Mouse (Mus musculus) liver, embryonic 14.5 days (tissue): ENCODE measurements around the gene Arhgap21. TPM values are rescaled to one million over a fixed set of nuclear protein-coding genes. Genes with fewer than 3 reads are reported as not detected.

ENCODE experiments used
- ATAC-seq: fragments of 200-750 bp; cut with Nextera tagmentation; 2 replicates; pipeline ENCODE4 v1.8.0; 2017; ENCODE audit warnings: moderate number of reproducible peaks, mild to moderate bottlenecking, moderate library complexity; ENCODE audit not compliant: insufficient read depth
- DNase-seq, 3 experiments: peaks; one replicate each; pipeline ENCODE4 v3.0.0-alpha.2; 2012 to 2013; ENCODE audit warnings: low read depth in 3 of 3, low spot score in 3 of 3
- H3K27ac ChIP-seq: fragments of 300-500 bp; sonication (generic); 2 replicates; pipeline ENCODE4 v1.5.1; 2014; ENCODE audit warnings: moderate library complexity, mild to moderate bottlenecking, control low read depth, inconsistent platforms
- H3K27me3 ChIP-seq: fragments of 300-500 bp; sonication (generic); 2 replicates; pipeline ENCODE4 v1.6.1; 2014; ENCODE audit warnings: mild to moderate bottlenecking, low read length, moderate library complexity; ENCODE audit not compliant: control insufficient read depth, insufficient read depth
- H3K36me3 ChIP-seq: fragments of 300-500 bp; sonication (generic); replicated peaks from 2 replicates; pipeline ENCODE4 v1.6.1; 2014; ENCODE audit warnings: low read depth; ENCODE audit not compliant: control insufficient read depth, insufficient read depth
- H3K4me1 ChIP-seq, 2 experiments: fragments of 200-500 bp in 1 of 2; fragments of 300-500 bp in 1 of 2; sonication (generic) in 1 of 2; replicated peaks; 2 replicates each; pipeline ENCODE4 v1.6.1; 2012 to 2014; ENCODE audit warnings: antibody characterized with exemption in 1 of 2, inconsistent platforms in 1 of 2, low read length in 1 of 2; ENCODE audit not compliant: control insufficient read depth in 2 of 2, insufficient read depth in 2 of 2
- H3K4me2 ChIP-seq: fragments of 300-500 bp; sonication (generic); 2 replicates; pipeline ENCODE4 v1.6.1; 2014; ENCODE audit warnings: low read depth, mild to moderate bottlenecking, control low read depth, moderate library complexity
- H3K4me3 ChIP-seq, 2 experiments: fragments of 200-500 bp in 1 of 2; fragments of 300-500 bp in 1 of 2; sonication (generic) in 1 of 2; 2 replicates each; pipeline ENCODE4 v1.5.1; 2012 to 2014; ENCODE audit warnings: low read depth in 2 of 2, low read length in 2 of 2, mild to moderate bottlenecking in 2 of 2, control low read depth in 1 of 2, inconsistent platforms in 1 of 2, moderate library complexity in 1 of 2; ENCODE audit not compliant: insufficient read depth in 1 of 2
- H3K9ac ChIP-seq: fragments of 300-500 bp; sonication (generic); replicated peaks from 2 replicates; pipeline ENCODE4 v1.6.1; 2014; ENCODE audit warnings: mild to moderate bottlenecking, control low read depth, moderate library complexity
- H3K9me3 ChIP-seq: fragments of 300-500 bp; sonication (generic); 2 replicates; pipeline ENCODE4 v1.6.1; 2016; ENCODE audit warnings: low read length, mixed read lengths; ENCODE audit not compliant: control insufficient read depth
- CTCF ChIP-seq: IDR thresholded peaks from 2 replicates; pipeline ENCODE4 v1.5.1; 2016; ENCODE audit warnings: antibody characterized with exemption, low read depth, control low read depth
- EP300 ChIP-seq: IDR thresholded peaks from 2 replicates; pipeline ENCODE4 v1.6.1; 2016; ENCODE audit warnings: antibody characterized with exemption, low read depth
- WGBS: fragments of 180-500 bp; shearing (Covaris S2); extraction: QIAGEN DNeasy Blood & Tissue Kit; methylation state at CpG from one replicate; pipeline ENCODE4 v1.1.7; 2014; ENCODE audit not compliant: insufficient replicate concordance; 5-methylcytosine and 5-hydroxymethylcytosine counted together
- polyA plus RNA-seq, 2 experiments: library from polyadenylated mRNA; depleted of rRNA in 1 of 2; stranded (reverse) in 1 of 2; unstranded in 1 of 2; fragments of >200 nt; fragmentation: Nextera tagmentation in 1 of 2; extraction: Ambion mirVana in 1 of 2; gene quantifications; 2 replicates each; pipeline versions ENCODE4 v1.2.1 to v1.2.3; 2012 to 2014

Arhgap21 gene
- polyA plus RNA-seq, 2 experiments, result 8.4 to 10.9 TPM

- TF ChIP-seq EP300 (no peak), CTCF (no peak)
- H3K9ac ChIP-seq, result no peak overlapping the region
- no peak for DNase-seq
- 64% methylated on average over 3 of the region's 3 CpGs for WGBS
- no peaks in the 10 kb centered on the region for H3K9me3 ChIP-seq
- no peak for ATAC-seq
- no peak overlapping the region for H3K4me2 ChIP-seq
- no peaks in the 10 kb centered on the region for H3K4me1 ChIP-seq
- H3K36me3 ChIP-seq, result peaks cover 3% of the 10 kb centered on the region
- no peak overlapping the region for H3K27ac ChIP-seq
- no peaks in the 10 kb centered on the region for H3K27me3 ChIP-seq
- no peak overlapping the region for H3K4me3 ChIP-seq
Observed at GRCm38 (mm10) chr2:20888751-20889150, 79.9 kb downstream of the Arhgap21 start.

DNA sequence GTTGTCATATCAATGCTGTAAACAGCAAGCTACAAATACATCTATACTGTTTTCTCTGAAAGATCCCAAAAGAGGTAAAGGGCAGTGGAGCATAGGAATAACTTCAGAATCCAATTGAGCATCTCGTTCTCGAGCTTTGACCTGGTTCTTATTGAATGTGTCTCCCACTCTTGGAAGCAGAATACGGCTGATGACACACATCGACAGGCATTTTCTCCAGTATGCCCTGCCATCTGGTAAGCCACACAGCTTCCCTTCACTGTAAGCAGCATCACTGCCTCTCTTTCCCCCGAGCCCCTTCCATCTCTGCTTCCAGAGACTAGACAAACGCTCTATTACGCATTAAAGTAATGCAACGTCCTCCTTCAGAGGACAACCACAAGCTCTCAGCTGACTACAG is 85.4 kb downstream of the Arhgap21 start:
- ATAC-seq (no peak), DNase-seq (no peak)
- Histone ChIP-seq H3K27me3 (no peaks in the 10 kb centered on the region), H3K9ac (no peak overlapping the region), H3K4me2 (no peak overlapping the region), H3K27ac (no peak overlapping the region), H3K36me3 (peaks cover 33% of the 10 kb centered on the region), H3K9me3 (no peaks in the 10 kb centered on the region), H3K4me3 (no peak overlapping the region), H3K4me1 (no peaks in the 10 kb centered on the region)
- WGBS, result 83% methylated on average over 8 of the region's 8 CpGs
- no peak for TF ChIP-seq CTCF
- no peak for TF ChIP-seq EP300

DNA sequence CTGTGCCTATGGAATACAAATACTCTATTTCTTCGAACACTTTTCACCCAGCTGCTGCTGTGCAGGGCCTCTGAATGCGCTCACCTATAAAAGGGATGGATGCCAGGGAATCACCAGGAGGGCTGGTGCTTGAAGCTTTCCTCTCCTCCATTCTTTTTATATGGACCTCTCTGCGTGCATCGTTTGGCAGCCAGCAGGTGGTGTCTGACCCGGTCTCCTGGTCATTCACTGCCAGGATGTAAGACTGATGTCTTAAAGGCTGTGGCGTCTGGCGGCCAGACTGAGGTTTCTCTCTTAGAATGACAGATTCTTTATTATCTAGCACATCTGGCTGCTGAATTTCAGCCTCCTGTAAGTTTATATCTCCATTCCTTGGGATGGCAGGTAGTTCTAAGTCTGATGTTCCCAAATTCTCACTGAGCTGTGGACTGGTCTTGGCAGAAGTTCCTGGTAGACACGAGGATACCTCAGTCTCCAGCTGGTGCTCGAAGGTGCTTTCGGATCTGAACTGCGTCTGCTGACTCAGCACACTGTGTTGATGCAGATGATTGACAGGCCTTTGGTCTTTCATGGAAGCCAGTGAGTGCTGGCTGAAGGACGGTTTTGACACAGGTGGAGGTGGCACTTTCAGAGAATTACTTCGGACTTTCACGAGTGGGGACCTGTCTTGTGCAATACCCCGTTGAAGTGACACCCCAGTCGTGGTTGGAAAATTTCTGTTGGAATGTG is 88.6 kb downstream of the Arhgap21 start:
- no peaks in the 10 kb centered on the region for H3K9me3 ChIP-seq
- WGBS, result 84% methylated on average over 16 of the region's 16 CpGs
- TF ChIP-seq CTCF (peak; percentile 21; the same call in 1 of the 2 replicates), EP300 (no peak)

GRCm38 (mm10) chr2:20874621-20875020 is 94.1 kb downstream of the Arhgap21 start:
- TF ChIP-seq CTCF, result no peak
- TF ChIP-seq EP300, result no peak
- 89% methylated on average over 5 of the region's 5 CpGs for WGBS

More for the DNA sequence above, 88.6 kb downstream of the Arhgap21 start:
- H3K4me1 ChIP-seq, result no peaks in the 10 kb centered on the region
- no peak overlapping the region for H3K27ac ChIP-seq
- H3K4me3 ChIP-seq, result no peak overlapping the region
- H3K9ac ChIP-seq, result no peak overlapping the region
- no peak overlapping the region for H3K4me2 ChIP-seq
- DNase-seq (no peak), ATAC-seq (no peak)
- H3K27me3 ChIP-seq, result no peaks in the 10 kb centered on the region
- H3K36me3 ChIP-seq, result peaks cover 29% of the 10 kb centered on the region

GRCm38 (mm10) chr2:20869212-20869965 is 99.3 kb downstream of the Arhgap21 start:
- H3K4me3 ChIP-seq, result no peak overlapping the region
- ATAC-seq, result no peak
- 63% methylated on average over 2 of the region's 2 CpGs for WGBS
- peaks cover 5% of the 10 kb centered on the region for H3K36me3 ChIP-seq
- H3K27me3 ChIP-seq, result no peaks in the 10 kb centered on the region
- no peak overlapping the region for H3K27ac ChIP-seq
- no peaks in the 10 kb centered on the region; a peak in 1 of 4 replicates for H3K4me1 ChIP-seq
- H3K9ac ChIP-seq, result no peak overlapping the region
- no peak overlapping the region for H3K4me2 ChIP-seq
- no peaks in the 10 kb centered on the region for H3K9me3 ChIP-seq
- DNase-seq, result no peak
- no peak for TF ChIP-seq EP300
- no peak for TF ChIP-seq CTCF

More at GRCm38 (mm10) chr2:20874621-20875020, 94.1 kb downstream of the Arhgap21 start:
- Histone ChIP-seq H3K4me3 (no peak overlapping the region), H3K9me3 (no peaks in the 10 kb centered on the region), H3K9ac (no peak overlapping the region), H3K36me3 (peaks cover 16% of the 10 kb centered on the region), H3K4me1 (no peaks in the 10 kb centered on the region), H3K27ac (no peak overlapping the region), H3K4me2 (no peak overlapping the region), H3K27me3 (no peaks in the 10 kb centered on the region)
- ATAC-seq, result no peak
- DNase-seq, result no peak
